Mouse (Mus musculus) C2C12 (cell line): Measurements from ENCODE around the gene Gpr160. TPM values are rescaled to one million over a fixed set of nuclear protein-coding genes. Genes with fewer than 3 reads are reported as not detected.

ENCODE experiments used
- H3K27me3 ChIP-seq: one replicate; pipeline ENCODE4 v1.6.1; 2011; ENCODE audit not compliant: control insufficient read depth, insufficient read depth, insufficient read length
- H3K36me3 ChIP-seq: one replicate; pipeline ENCODE4 v1.6.1; 2011; ENCODE audit not compliant: control insufficient read depth, insufficient read depth
- H3K4me3 ChIP-seq: one replicate; pipeline ENCODE4 v1.5.1; 2011; ENCODE audit warnings: mild to moderate bottlenecking, control low read depth; ENCODE audit not compliant: poor library complexity, insufficient read depth, severe bottlenecking
- H3K79me2 ChIP-seq: one replicate; pipeline ENCODE4 v1.6.1; 2011; ENCODE audit not compliant: control insufficient read depth, insufficient read depth
- H3K79me3 ChIP-seq: one replicate; pipeline ENCODE4 v1.6.1; 2011; ENCODE audit warnings: low read depth, control low read depth
- H3ac ChIP-seq: one replicate; pipeline ENCODE3; 2011; ENCODE audit warnings: low read depth; ENCODE audit not compliant: control insufficient read depth, insufficient read length
- CEBPB ChIP-seq: IDR thresholded peaks from one replicate; pipeline ENCODE4 v1.6.1; 2011; ENCODE audit warnings: low read depth, mild to moderate bottlenecking, control low read depth, moderate library complexity
- CTCF ChIP-seq: IDR thresholded peaks from one replicate; pipeline ENCODE4 v1.5.1; 2011; ENCODE audit not compliant: control insufficient read depth, insufficient read depth, insufficient read length
- FOSL1 ChIP-seq: IDR thresholded peaks from one replicate; pipeline ENCODE4 v1.8.0; 2011; ENCODE audit warnings: mild to moderate bottlenecking, low read length; ENCODE audit not compliant: poor library complexity, insufficient read depth, severe bottlenecking
- MAX ChIP-seq: IDR thresholded peaks from one replicate; pipeline ENCODE4 v1.6.1; 2011; ENCODE audit warnings: mild to moderate bottlenecking, control low read depth
- MYOD1 ChIP-seq: IDR thresholded peaks from one replicate; pipeline ENCODE4 v1.6.1; 2011; ENCODE audit warnings: low read depth; ENCODE audit not compliant: control insufficient read depth, insufficient read length
- MYOG ChIP-seq: IDR thresholded peaks from one replicate; pipeline ENCODE4 v1.6.1; 2011; ENCODE audit not compliant: control insufficient read depth, insufficient read length; ENCODE audit errors: extremely low read depth
- USF1 ChIP-seq: IDR thresholded peaks from one replicate; pipeline ENCODE4 v1.6.1; 2011; ENCODE audit warnings: low read depth, mild to moderate bottlenecking, control low read depth, moderate library complexity
- long read RNA-seq, 2 experiments: library from polyadenylated mRNA; unstranded; transcript quantifications; one replicate each; pipeline ENCODE4 v2.0.0; 2019 to 2020
- polyA plus RNA-seq: library from polyadenylated mRNA; unstranded; fragments of >200 nt; fragmentation: generic; extraction: Trizol; gene quantifications from one replicate; pipeline ENCODE4 v1.2.1, GENCODE M21; 2012; ENCODE audit warnings: missing spikeins

Gpr160 gene
- polyA plus RNA-seq: 0.07 TPM
- long read RNA-seq, experiment 1: 0 reads
- long read RNA-seq, experiment 2: 0 reads

DNA sequence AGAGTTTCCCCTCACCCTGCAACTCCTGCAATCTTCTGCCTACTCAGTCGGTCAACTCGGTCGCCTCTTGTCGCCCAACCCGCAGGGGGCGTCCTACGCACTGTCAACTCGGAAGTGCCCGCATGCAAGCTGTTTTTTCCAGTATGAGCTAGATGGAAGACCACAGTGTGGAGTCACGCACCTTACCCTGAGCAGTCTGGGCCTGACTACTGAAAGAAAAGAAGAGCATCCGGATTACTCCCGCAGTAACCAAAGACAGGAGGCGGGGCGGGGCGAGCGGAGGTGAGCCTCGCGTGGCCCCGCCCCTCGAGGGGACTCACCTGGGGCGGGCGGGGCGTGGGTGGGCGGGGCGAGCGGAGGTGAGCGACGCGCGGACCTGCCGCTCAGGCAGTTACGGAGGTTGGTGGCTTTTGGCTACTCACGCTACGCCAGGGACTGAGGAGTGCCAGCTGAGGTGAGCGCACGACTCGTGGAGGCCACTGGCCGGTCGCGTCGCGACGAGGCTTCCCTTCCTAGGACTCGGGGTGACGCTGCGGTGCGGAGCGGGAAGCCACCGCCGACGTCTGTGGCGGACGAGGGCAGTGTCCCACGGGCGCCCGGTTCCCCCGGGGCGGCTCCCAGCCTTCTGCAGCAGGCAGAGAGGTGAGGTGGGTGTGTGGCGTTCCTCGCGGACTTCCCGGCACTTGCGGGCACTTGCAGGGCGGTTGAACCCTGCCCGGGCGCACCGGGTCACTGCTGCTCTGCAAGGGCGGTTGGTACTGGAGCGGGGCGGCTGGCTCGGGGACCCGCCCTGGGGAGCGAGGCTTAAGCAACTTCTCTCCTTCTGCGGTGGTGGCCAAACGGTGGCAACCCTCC, at the start of gene Gpr160:
Gpr160 (plus strand) TSS at position 347 of the 855 bp plus-strand sequence.
- no peaks in the 10 kb centered on the region for H3K79me2 ChIP-seq
- peaks cover 30% of the 10 kb centered on the region for H3K27me3 ChIP-seq
- no peaks in the 10 kb centered on the region for H3K79me3 ChIP-seq
- H3K36me3 ChIP-seq: no peaks in the 10 kb centered on the region
- no peak within 1 kb of the TSS for H3K4me3 ChIP-seq
- TF ChIP-seq CTCF: peak; percentile 30
- TF ChIP-seq FOSL1: no peak
- no peak for TF ChIP-seq CEBPB
- no peak for TF ChIP-seq USF1
- no peak for TF ChIP-seq MYOG
- no peak for TF ChIP-seq MAX
- TF ChIP-seq MYOD1: no peak
- H3ac ChIP-seq: no peak within 1 kb of the TSS

- H3K27me3 ChIP-seq: no peaks in the 10 kb centered on the region
- peaks cover 12% of the 10 kb centered on the region for H3K79me2 ChIP-seq
- no peak overlapping the region for H3ac ChIP-seq
- H3K79me3 ChIP-seq: peaks cover 4% of the 10 kb centered on the region
- TF ChIP-seq CTCF: no peak
- TF ChIP-seq FOSL1: no peak
- no peak for TF ChIP-seq MAX
- TF ChIP-seq MYOG: no peak
- no peak for TF ChIP-seq CEBPB
- peaks cover 81% of the 10 kb centered on the region for H3K36me3 ChIP-seq
- no peak overlapping the region for H3K4me3 ChIP-seq
These were observed 42.9 kb upstream of the Gpr160 start for GRCm38 (mm10) chr3:30812881-30813280.

DNA sequence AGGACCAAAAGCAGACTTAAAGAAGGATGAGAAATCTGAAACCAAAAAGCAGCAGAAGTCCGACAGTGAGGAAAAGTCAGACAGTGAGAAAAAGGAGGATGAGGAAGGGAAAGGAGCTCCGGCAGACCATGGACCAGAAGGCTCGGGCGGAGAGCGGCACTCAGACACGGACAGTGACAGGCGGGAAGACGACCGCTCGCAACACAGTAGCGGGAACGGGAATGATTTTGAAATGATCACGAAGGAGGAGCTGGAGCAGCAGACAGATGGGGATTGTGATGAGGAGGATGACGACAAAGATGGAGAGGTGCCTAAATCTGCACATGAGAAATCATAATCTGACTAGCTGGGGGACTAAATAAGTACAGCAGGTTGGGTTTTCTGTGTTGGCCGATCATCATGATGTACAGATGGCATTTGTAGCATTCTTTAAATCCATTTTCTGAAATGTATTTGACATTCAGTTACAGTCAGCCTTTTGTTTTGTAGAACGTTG, 37.1 kb upstream of the Gpr160 start:
- peaks cover 58% of the 10 kb centered on the region for H3K36me3 ChIP-seq

GRCm38 (mm10) chr3:30822163-30822562, 33.6 kb upstream of the Gpr160 start:
- peaks cover 32% of the 10 kb centered on the region for H3K36me3 ChIP-seq
- no peak overlapping the region for H3K4me3 ChIP-seq
- H3ac ChIP-seq: no peak overlapping the region
- no peaks in the 10 kb centered on the region for H3K79me3 ChIP-seq
- H3K79me2 ChIP-seq: no peaks in the 10 kb centered on the region
- no peaks in the 10 kb centered on the region for H3K27me3 ChIP-seq
- TF ChIP-seq FOSL1: no peak
- TF ChIP-seq USF1: no peak
- TF ChIP-seq MYOG: no peak
- no peak for TF ChIP-seq CTCF
- TF ChIP-seq MYOD1: no peak
- TF ChIP-seq MAX: no peak
- no peak for TF ChIP-seq CEBPB

More for the DNA sequence above, 37.1 kb upstream of the Gpr160 start:
- Histone ChIP-seq H3ac (no peak overlapping the region), H3K4me3 (no peak overlapping the region), H3K79me3 (no peaks in the 10 kb centered on the region), H3K27me3 (no peaks in the 10 kb centered on the region), H3K79me2 (no peaks in the 10 kb centered on the region)
- TF ChIP-seq USF1: no peak
- no peak for TF ChIP-seq CTCF
- TF ChIP-seq FOSL1: no peak
- no peak for TF ChIP-seq CEBPB
- no peak for TF ChIP-seq MYOD1
- no peak for TF ChIP-seq MYOG
- TF ChIP-seq MAX: no peak

DNA sequence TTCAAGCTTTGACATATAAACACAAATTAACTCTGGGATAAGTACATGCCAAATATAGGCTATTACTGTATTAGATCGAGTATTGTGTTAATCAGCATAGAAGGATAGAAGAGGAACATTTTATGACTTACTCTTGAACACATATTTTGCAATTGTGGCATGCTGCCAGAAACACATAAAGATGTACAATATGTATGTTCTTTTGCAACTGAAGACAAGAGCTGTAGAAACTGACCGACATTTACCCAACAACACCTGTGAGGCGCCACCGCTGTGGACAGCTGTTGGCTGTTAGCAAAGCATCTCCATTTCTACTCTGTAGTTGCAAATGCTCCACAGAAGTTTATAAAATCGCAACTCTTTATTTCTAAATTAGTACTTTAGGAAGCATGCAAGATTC, 29.7 kb upstream of the Gpr160 start:
- H3K79me3 ChIP-seq: no peaks in the 10 kb centered on the region
- H3K79me2 ChIP-seq: no peaks in the 10 kb centered on the region
- no peak overlapping the region for H3K4me3 ChIP-seq
- no peak overlapping the region for H3ac ChIP-seq
- H3K36me3 ChIP-seq: no peaks in the 10 kb centered on the region
- H3K27me3 ChIP-seq: no peaks in the 10 kb centered on the region
- TF ChIP-seq CEBPB (no peak), USF1 (no peak), MYOD1 (no peak), MAX (no peak), FOSL1 (no peak), MYOG (no peak), CTCF (no peak)
